Mouse (Mus musculus): ENCODE results near the gene Sucnr1.
"Not testable (repeated sequence)": the region's sequence is repeated elsewhere in the genome, so short reads cannot be mapped to it uniquely, and the experiment has no call there.

The Sucnr1 gene

DNA sequence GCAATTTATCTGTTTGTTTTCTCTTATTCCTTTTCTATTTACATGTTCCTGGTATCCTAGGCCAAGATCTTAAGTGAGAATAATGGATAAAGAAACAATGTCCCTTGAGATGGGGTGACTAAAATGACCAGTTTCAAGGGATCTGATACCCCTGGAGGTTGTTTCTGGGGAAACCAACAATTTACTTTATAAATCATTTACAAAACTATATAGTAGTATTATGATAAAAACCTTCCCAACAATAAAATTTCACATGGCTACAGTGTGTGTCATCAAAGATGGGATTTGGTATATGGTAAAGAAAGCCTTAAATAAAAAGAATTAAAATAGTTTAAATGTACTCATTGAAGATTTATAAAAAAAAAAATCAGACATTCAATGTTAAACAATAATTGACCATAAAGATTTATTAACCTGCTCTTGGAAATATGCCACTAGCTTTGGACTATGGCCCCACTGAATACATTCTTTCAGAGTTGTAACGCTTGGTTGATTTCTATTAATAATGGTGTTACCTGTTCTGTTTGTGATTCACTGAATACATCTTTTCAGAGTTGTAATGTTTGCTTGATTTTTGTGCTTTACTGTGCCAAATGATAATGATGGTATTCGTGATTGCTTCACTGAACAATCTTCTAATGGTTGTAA lies 22.9 kb downstream of the Sucnr1 start:
- Histone ChIP-seq H3K27me3 (ENCODE audit: insufficient read depth, low read length) (no peaks in the 10 kb centered on the region), H3K4me3 (replicated peaks; ENCODE audit: low read length) (no peak overlapping the region), H3K4me1 (replicated peaks; ENCODE audit: low read depth, low read length) (peaks cover 43% of the 10 kb centered on the region), H3K36me3 (ENCODE audit: insufficient read depth, low read length) (no peaks in the 10 kb centered on the region), H3K9me3 (ENCODE audit: low read length) (peaks cover 5% of the 10 kb centered on the region)
- TF ChIP-seq CTCF (conservative IDR thresholded peaks at IDR 0.05; ENCODE audit: low read length), result no peak
- no peak for TF ChIP-seq POU5F1 (IDR thresholded peaks at IDR 0.05; ENCODE audit: borderline replicate concordance, low read length)
- TF ChIP-seq NANOG (IDR thresholded peaks at IDR 0.05; ENCODE audit: borderline replicate concordance, low read length), result no peak

GRCm38 (mm10) chr3:60106446-60106845 lies 24.8 kb downstream of the Sucnr1 start:
- peaks cover 43% of the 10 kb centered on the region for H3K4me1 ChIP-seq (replicated peaks; ENCODE audit: low read depth, low read length)
- H3K27me3 ChIP-seq (ENCODE audit: insufficient read depth, low read length); H3K9me3 ChIP-seq (ENCODE audit: low read length); H3K4me3 ChIP-seq (replicated peaks; ENCODE audit: low read length); H3K36me3 ChIP-seq (ENCODE audit: insufficient read depth, low read length): not testable (repeated sequence)
- peak; percentile 86 for TF ChIP-seq NANOG (IDR thresholded peaks at IDR 0.05; ENCODE audit: borderline replicate concordance, low read length)

DNA sequence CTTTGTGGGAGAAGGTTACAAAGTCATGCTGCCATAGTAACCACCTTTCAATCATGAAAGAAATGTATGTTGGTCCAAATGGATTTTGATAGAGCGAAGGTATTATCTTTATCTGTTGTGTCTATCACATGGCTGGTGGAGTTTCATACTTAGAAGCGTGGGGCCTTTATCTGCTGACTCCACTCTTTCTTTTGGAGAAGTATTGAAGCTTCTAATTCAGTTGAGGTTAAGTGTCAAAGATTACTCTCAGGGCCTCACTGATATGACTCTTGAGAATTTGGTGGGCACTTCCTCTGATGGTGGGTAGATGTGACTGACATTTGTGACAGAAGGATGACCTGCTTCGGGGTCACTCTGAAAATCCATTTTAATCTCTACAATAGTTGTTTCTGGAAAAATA lies 26.1 kb downstream of the Sucnr1 start:
- H3K9me3 ChIP-seq (ENCODE audit: low read length), result peaks cover 5% of the 10 kb centered on the region
- peaks cover 43% of the 10 kb centered on the region for H3K4me1 ChIP-seq (replicated peaks; ENCODE audit: low read depth, low read length)
- H3K27me3 ChIP-seq (ENCODE audit: insufficient read depth, low read length), result no peaks in the 10 kb centered on the region
- no peaks in the 10 kb centered on the region for H3K36me3 ChIP-seq (ENCODE audit: insufficient read depth, low read length)
- no peak for TF ChIP-seq NANOG (IDR thresholded peaks at IDR 0.05; ENCODE audit: borderline replicate concordance, low read length)
- no peak overlapping the region for H3K4me3 ChIP-seq (replicated peaks; ENCODE audit: low read length)

DNA sequence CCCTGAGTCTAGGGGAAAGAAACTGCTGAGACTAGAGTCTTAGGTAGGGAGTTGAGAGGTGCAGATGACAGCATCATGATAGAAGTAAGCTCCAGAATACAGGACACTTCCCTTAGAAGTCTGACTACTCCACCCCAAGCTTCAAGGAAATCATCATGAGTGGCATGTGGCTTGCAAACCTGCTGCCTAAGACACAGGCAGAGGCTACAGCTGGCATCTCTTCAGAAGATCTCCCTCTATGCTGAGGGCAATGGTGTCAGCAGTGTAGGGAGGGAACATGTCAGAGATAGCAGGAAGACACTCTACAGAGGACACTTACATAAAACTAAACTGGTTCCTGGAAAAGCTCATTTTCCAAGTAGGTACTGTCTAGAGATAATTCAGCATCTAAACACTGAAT lies 27.1 kb downstream of the Sucnr1 start:
- Histone ChIP-seq H3K36me3 (ENCODE audit: insufficient read depth, low read length) (no peaks in the 10 kb centered on the region), H3K4me1 (replicated peaks; ENCODE audit: low read depth, low read length) (peaks cover 35% of the 10 kb centered on the region), H3K4me3 (replicated peaks; ENCODE audit: low read length) (no peak overlapping the region), H3K9me3 (ENCODE audit: low read length) (peaks cover 5% of the 10 kb centered on the region), H3K27me3 (ENCODE audit: insufficient read depth, low read length) (no peaks in the 10 kb centered on the region)
- TF ChIP-seq POU5F1 (IDR thresholded peaks at IDR 0.05; ENCODE audit: borderline replicate concordance, low read length), result no peak
- no peak for TF ChIP-seq NANOG (IDR thresholded peaks at IDR 0.05; ENCODE audit: borderline replicate concordance, low read length)
- no peak for TF ChIP-seq CTCF (conservative IDR thresholded peaks at IDR 0.05; ENCODE audit: low read length)

DNA sequence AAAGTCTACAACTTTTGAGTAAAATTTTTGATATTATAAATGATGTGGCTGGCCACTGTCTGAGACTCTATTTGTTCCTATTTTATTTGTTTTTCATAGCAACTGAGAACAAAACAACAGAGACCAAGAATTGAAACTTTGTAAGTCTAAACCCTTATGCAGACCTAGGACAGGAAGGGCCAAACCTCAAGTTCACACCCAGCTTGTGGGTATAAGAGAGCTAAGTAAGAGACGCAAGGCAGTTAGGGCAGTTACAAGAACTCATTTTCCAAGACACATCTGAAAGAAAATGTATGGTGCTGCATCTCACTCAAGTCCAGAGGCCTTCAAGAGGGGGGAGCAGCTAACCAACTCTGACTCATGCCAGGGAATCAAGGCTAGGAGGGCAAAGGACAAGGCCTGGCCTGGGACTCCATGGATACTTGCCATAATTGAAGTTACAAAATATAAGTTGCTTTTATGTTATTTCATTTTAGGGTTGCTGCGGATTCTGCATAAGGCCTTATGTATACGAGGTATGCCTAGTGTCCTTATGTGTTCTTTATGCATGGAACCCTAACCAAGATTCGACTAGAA lies 29.6 kb downstream of the Sucnr1 start:
- Histone ChIP-seq H3K36me3 (ENCODE audit: insufficient read depth, low read length) (no peaks in the 10 kb centered on the region), H3K27me3 (ENCODE audit: insufficient read depth, low read length) (no peaks in the 10 kb centered on the region), H3K9me3 (ENCODE audit: low read length) (peaks cover 5% of the 10 kb centered on the region), H3K4me3 (replicated peaks; ENCODE audit: low read length) (no peak overlapping the region), H3K4me1 (replicated peaks; ENCODE audit: low read depth, low read length) (peaks cover 21% of the 10 kb centered on the region)
- no peak for TF ChIP-seq CTCF (conservative IDR thresholded peaks at IDR 0.05; ENCODE audit: low read length)
- no peak for TF ChIP-seq POU5F1 (IDR thresholded peaks at IDR 0.05; ENCODE audit: borderline replicate concordance, low read length)

GRCm38 (mm10) chr3:60111889-60112646 lies 30.4 kb downstream of the Sucnr1 start:
- Histone ChIP-seq H3K4me1 (replicated peaks; ENCODE audit: low read depth, low read length) (peaks cover 19% of the 10 kb centered on the region), H3K27me3 (ENCODE audit: insufficient read depth, low read length) (no peaks in the 10 kb centered on the region), H3K4me3 (replicated peaks; ENCODE audit: low read length) (no peak overlapping the region), H3K9me3 (ENCODE audit: low read length) (peaks cover 5% of the 10 kb centered on the region), H3K36me3 (ENCODE audit: insufficient read depth, low read length) (no peaks in the 10 kb centered on the region)
- TF ChIP-seq POU5F1 (IDR thresholded peaks at IDR 0.05; ENCODE audit: borderline replicate concordance, low read length), result no peak
- peak; percentile 59 for TF ChIP-seq CTCF (conservative IDR thresholded peaks at IDR 0.05; ENCODE audit: low read length)
- TF ChIP-seq NANOG (IDR thresholded peaks at IDR 0.05; ENCODE audit: borderline replicate concordance, low read length), result no peak

DNA sequence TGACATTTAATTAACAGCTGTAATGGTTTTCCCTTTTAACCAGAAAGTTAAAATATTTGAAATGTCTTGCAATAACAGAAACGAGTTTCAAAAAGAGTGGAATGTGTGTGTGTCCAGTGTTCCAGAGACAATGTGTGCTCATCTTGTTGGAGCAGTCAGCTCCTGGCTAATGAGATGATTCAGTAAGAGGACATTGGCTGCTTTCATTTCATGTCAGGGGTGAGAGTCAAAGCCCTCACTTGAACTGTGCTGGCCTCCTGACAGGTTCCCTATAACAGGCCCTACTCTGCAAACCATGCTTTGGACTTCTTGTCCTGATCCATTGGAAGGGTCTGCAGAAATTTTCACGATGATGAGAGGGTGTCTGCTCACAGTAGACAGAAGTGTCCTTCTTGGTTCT lies 32.9 kb downstream of the Sucnr1 start:
- Histone ChIP-seq H3K4me1 (replicated peaks; ENCODE audit: low read depth, low read length) (no peaks in the 10 kb centered on the region), H3K9me3 (ENCODE audit: low read length) (no peaks in the 10 kb centered on the region), H3K36me3 (ENCODE audit: insufficient read depth, low read length) (no peaks in the 10 kb centered on the region), H3K27me3 (ENCODE audit: insufficient read depth, low read length) (no peaks in the 10 kb centered on the region), H3K4me3 (replicated peaks; ENCODE audit: low read length) (no peak overlapping the region)
- TF ChIP-seq POU5F1 (IDR thresholded peaks at IDR 0.05; ENCODE audit: borderline replicate concordance, low read length) (no peak), CTCF (conservative IDR thresholded peaks at IDR 0.05; ENCODE audit: low read length) (no peak), NANOG (IDR thresholded peaks at IDR 0.05; ENCODE audit: borderline replicate concordance, low read length) (no peak)

- TF ChIP-seq CTCF (conservative IDR thresholded peaks at IDR 0.05; ENCODE audit: low read length) (no peak), NANOG (IDR thresholded peaks at IDR 0.05; ENCODE audit: borderline replicate concordance, low read length) (no peak), POU5F1 (IDR thresholded peaks at IDR 0.05; ENCODE audit: borderline replicate concordance, low read length) (no peak)
- no peak overlapping the region for H3K4me3 ChIP-seq (replicated peaks; ENCODE audit: low read length)
These were observed 39.8 kb downstream of the Sucnr1 start for GRCm38 (mm10) chr3:60121449-60121848.

More at GRCm38 (mm10) chr3:60121449-60121848, 39.8 kb downstream of the Sucnr1 start:
- Histone ChIP-seq H3K9me3 (ENCODE audit: low read length) (no peaks in the 10 kb centered on the region), H3K4me1 (replicated peaks; ENCODE audit: low read depth, low read length) (no peaks in the 10 kb centered on the region), H3K27me3 (ENCODE audit: insufficient read depth, low read length) (no peaks in the 10 kb centered on the region), H3K36me3 (ENCODE audit: insufficient read depth, low read length) (no peaks in the 10 kb centered on the region)

Data from E14TG2a.4 (cell line).